ENCODE assay signal across 8 mouse cellular contexts in the genomic region with DNA sequence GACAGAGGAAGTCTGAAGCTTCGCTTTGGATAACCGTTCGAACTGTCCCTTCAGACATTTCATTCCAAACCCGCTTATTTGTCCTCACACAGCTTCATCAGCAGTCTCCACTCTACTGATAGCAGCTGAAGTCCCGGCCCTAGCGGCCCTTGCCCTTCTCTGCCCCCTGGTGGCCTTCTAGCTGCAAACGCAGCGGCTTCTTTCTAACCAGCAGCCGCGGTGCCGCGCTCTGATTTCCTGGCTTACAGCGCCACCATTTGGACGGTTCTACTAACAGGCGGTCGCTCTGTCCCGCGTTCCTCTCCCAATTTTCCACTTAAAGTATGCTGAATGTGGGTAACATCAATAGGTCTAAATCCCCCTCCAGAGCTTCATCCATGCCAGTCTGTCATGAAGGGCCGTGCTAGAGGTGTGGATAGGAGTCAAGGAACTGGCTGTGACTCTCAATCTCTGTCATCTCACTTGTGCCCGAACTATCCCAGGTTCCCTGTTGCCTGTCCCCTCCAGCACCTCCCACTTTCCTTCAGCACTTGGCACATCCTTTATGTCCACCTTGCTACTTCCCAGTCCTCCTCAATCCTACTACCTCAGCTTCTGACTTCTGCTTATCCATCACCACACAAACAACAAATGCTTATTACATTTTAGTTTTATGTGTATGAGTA. TPM values are rescaled to one million over a fixed set of nuclear protein-coding genes. Genes with fewer than 3 reads are reported as not detected.
DNase-seq lines count a peak whose midpoint lies in the region; ATAC-seq lines count a peak whose summit lies in the region.

No protein-coding gene starts in this region.

- no peak overlapping the region for H3K4me2 ChIP-seq in forebrain, embryonic 11.5 days (ENCODE audit: low read depth, low read length, severe bottlenecking)
- H3K4me2 ChIP-seq in heart, embryonic 16.5 days (ENCODE audit: low read depth, low read length) = no peak overlapping the region
- H3K4me2 ChIP-seq in liver, embryonic 13.5 days = no peak overlapping the region
- H3K4me2 ChIP-seq in neural tube, embryonic 11.5 days (ENCODE audit: low read depth) = no peak overlapping the region
- no peak overlapping the region for H3K4me2 ChIP-seq in stomach, embryonic 16.5 days (ENCODE audit: low read depth, low read length)

- no peaks in the 10 kb centered on the region for H3K9me3 ChIP-seq in forebrain, embryonic 11.5 days (ENCODE audit: control insufficient read depth, low read length)
- H3K9me3 ChIP-seq in heart, embryonic 16.5 days (replicated peaks; ENCODE audit: control insufficient read depth, low read length) = no peaks in the 10 kb centered on the region
- no peaks in the 10 kb centered on the region for H3K9me3 ChIP-seq in liver, embryonic 13.5 days (replicated peaks)
- H3K9me3 ChIP-seq in neural tube, embryonic 11.5 days (ENCODE audit: control insufficient read depth, low read length) = no peaks in the 10 kb centered on the region
- H3K9me3 ChIP-seq in stomach, embryonic 16.5 days (replicated peaks; ENCODE audit: control insufficient read depth, low read length) = no peaks in the 10 kb centered on the region

- WGBS in forebrain, embryonic 11.5 days = 5% methylated on average over 20 of the region's 20 CpGs
- WGBS in heart, embryonic 16.5 days = 3% methylated on average over 20 of the region's 20 CpGs
- 3% methylated on average over 20 of the region's 20 CpGs for WGBS in liver, embryonic 13.5 days (ENCODE audit: insufficient replicate concordance)
- 7% methylated on average over 20 of the region's 20 CpGs for WGBS in neural tube, embryonic 11.5 days
- 3% methylated on average over 20 of the region's 20 CpGs for WGBS in stomach, embryonic 16.5 days

- H3K9ac ChIP-seq in forebrain, embryonic 11.5 days (ENCODE audit: low read length) = no peak overlapping the region
- no peak overlapping the region for H3K9ac ChIP-seq in heart, embryonic 16.5 days (ENCODE audit: low read length)
- H3K9ac ChIP-seq in liver, embryonic 13.5 days = no peak overlapping the region
- H3K9ac ChIP-seq in neural tube, embryonic 11.5 days (ENCODE audit: low read length) = no peak overlapping the region; the same call in 1 of the 2 replicates
- no peak overlapping the region for H3K9ac ChIP-seq in stomach, embryonic 16.5 days (ENCODE audit: low read length)

- no peaks in the 10 kb centered on the region; the same call in 1 of the 2 replicates for H3K4me1 ChIP-seq in forebrain, embryonic 11.5 days (replicated peaks; ENCODE audit: control insufficient read depth, insufficient read depth, low read length)
- peaks cover 4% of the 10 kb centered on the region for H3K4me1 ChIP-seq in heart, embryonic 16.5 days (ENCODE audit: control insufficient read depth, insufficient read depth, low read length)
- H3K4me1 ChIP-seq in liver, embryonic 13.5 days (replicated peaks) = peaks cover 30% of the 10 kb centered on the region
- H3K4me1 ChIP-seq in neural tube, embryonic 11.5 days (ENCODE audit: control insufficient read depth, insufficient read depth, low read length) = no peaks in the 10 kb centered on the region
- H3K4me1 ChIP-seq in stomach, embryonic 16.5 days (ENCODE audit: control insufficient read depth, insufficient read depth, low read length) = peaks cover 9% of the 10 kb centered on the region; the same call in 1 of the 2 replicates

- H3K27ac ChIP-seq in forebrain, embryonic 11.5 days (ENCODE audit: low read depth, low read length) = no peak overlapping the region
- H3K27ac ChIP-seq in heart, embryonic 16.5 days (ENCODE audit: low read length) = no peak overlapping the region
- H3K27ac ChIP-seq in liver, embryonic 13.5 days = no peak overlapping the region
- no peak overlapping the region for H3K27ac ChIP-seq in neural tube, embryonic 11.5 days (ENCODE audit: low read depth, low read length)
- H3K27ac ChIP-seq in stomach, embryonic 16.5 days (ENCODE audit: low read length) = no peak overlapping the region

- H3K36me3 ChIP-seq in forebrain, embryonic 11.5 days (ENCODE audit: control insufficient read depth, insufficient read depth, low read length) = no peaks in the 10 kb centered on the region
- H3K36me3 ChIP-seq in heart, embryonic 16.5 days (ENCODE audit: control insufficient read depth, insufficient read depth) = no peaks in the 10 kb centered on the region
- H3K36me3 ChIP-seq in liver, embryonic 13.5 days = no peaks in the 10 kb centered on the region
- no peaks in the 10 kb centered on the region for H3K36me3 ChIP-seq in neural tube, embryonic 11.5 days (ENCODE audit: control insufficient read depth, insufficient read depth, low read length)
- H3K36me3 ChIP-seq in stomach, embryonic 16.5 days (ENCODE audit: control insufficient read depth, insufficient read depth, low read length) = no peaks in the 10 kb centered on the region

- DNase-seq in CD8-positive naive resting alpha-beta T cell, adult 2 months (ENCODE audit: low read depth in 2 of 2, low spot score in 2 of 2) = peak; percentile 87 to 92
- DNase-seq in c-Kit-positive CD71-negative TER-119-negative erythroid progenitor cells, embryonic 14.5 days (ENCODE audit: low read depth) = peak; percentile 90
- DNase-seq in forebrain, embryonic 11.5 days (ENCODE audit: low spot score) = peak; percentile 97
- peak; percentile 93 to 97 for DNase-seq in kidney, postnatal 25 days
- peak; percentile 80 for DNase-seq in liver, embryonic 13.5 days
- peak; percentile 93 for DNase-seq in neural tube, embryonic 11.5 days (ENCODE audit: low spot score)

- H3K27me3 ChIP-seq in forebrain, embryonic 11.5 days (ENCODE audit: control insufficient read depth, insufficient read depth, low read length) = peaks cover 3% of the 10 kb centered on the region; the same call in 1 of the 2 replicates
- no peaks in the 10 kb centered on the region; the same call in 1 of the 2 replicates for H3K27me3 ChIP-seq in heart, embryonic 16.5 days (ENCODE audit: control insufficient read depth, insufficient read depth, low read length)
- H3K27me3 ChIP-seq in liver, embryonic 13.5 days = peaks cover 20% of the 10 kb centered on the region
- no peaks in the 10 kb centered on the region for H3K27me3 ChIP-seq in neural tube, embryonic 11.5 days (ENCODE audit: control insufficient read depth, insufficient read depth, low read length)
- no peaks in the 10 kb centered on the region for H3K27me3 ChIP-seq in stomach, embryonic 16.5 days (ENCODE audit: control insufficient read depth, insufficient read depth, low read length)

- peak; percentile 83 for ATAC-seq in forebrain, embryonic 11.5 days (replicated peaks; ENCODE audit: low FRiP score)
- peak; percentile 60 for ATAC-seq in heart, embryonic 16.5 days (replicated peaks; ENCODE audit: extremely low read depth, insufficient read depth, low FRiP score)
- peak; percentile 72 for ATAC-seq in liver, embryonic 13.5 days (ENCODE audit: low read depth)
- ATAC-seq in neural tube, embryonic 11.5 days (ENCODE audit: insufficient read depth, low FRiP score, low TSS enrichment) = peak; percentile 61; the same call in 1 of the 2 replicates
- peak; percentile 79 for ATAC-seq in stomach, embryonic 16.5 days (ENCODE audit: insufficient read depth, low FRiP score)

- H3K4me3 ChIP-seq in forebrain, embryonic 11.5 days (ENCODE audit: low read depth, low read length) = no peak overlapping the region
- H3K4me3 ChIP-seq in heart, embryonic 16.5 days (ENCODE audit: low read length) = no peak overlapping the region
- H3K4me3 ChIP-seq in liver, embryonic 13.5 days (replicated peaks) = no peak overlapping the region
- H3K4me3 ChIP-seq in neural tube, embryonic 11.5 days (ENCODE audit: low read depth, low read length) = no peak overlapping the region
- H3K4me3 ChIP-seq in stomach, embryonic 16.5 days (replicated peaks; ENCODE audit: low read length) = no peak overlapping the region

RNA-seq across cellular contexts. Expression of gene Eif4b, which starts 7.8 kb away (rescaled TPM):
- polyA plus RNA-seq in forebrain, embryonic 11.5 days (2014; fragmentation: Nextera tagmentation; extraction: Ambion mirVana) = 122 and 129 TPM in 2 replicates
- 71.5 and 75.0 TPM in 2 replicates for polyA plus RNA-seq in heart, embryonic 16.5 days (2015; fragmentation: Nextera tagmentation; extraction: Ambion mirVana)
- 67.5 and 79.6 TPM in 2 replicates for polyA plus RNA-seq in liver, embryonic 13.5 days (2015; fragmentation: Nextera tagmentation; extraction: Ambion mirVana)
- 113 and 121 TPM in 2 replicates for polyA plus RNA-seq in neural tube, embryonic 11.5 days (2014; fragmentation: Nextera tagmentation; extraction: Ambion mirVana)
- 108 and 122 TPM in 2 replicates for polyA plus RNA-seq in stomach, embryonic 16.5 days (2015; fragmentation: Nextera tagmentation; extraction: Ambion mirVana)

RNA-seq across cellular contexts. Expression of gene Tns2, which starts 34.4 kb away (rescaled TPM):
- polyA plus RNA-seq in forebrain, embryonic 11.5 days (2014; fragmentation: Nextera tagmentation; extraction: Ambion mirVana) = 8.8 and 10.5 TPM in 2 replicates
- polyA plus RNA-seq in heart, embryonic 16.5 days (2015; fragmentation: Nextera tagmentation; extraction: Ambion mirVana) = 33.2 and 35.1 TPM in 2 replicates
- 4.4 and 5.0 TPM in 2 replicates for polyA plus RNA-seq in liver, embryonic 13.5 days (2015; fragmentation: Nextera tagmentation; extraction: Ambion mirVana)
- polyA plus RNA-seq in neural tube, embryonic 11.5 days (2014; fragmentation: Nextera tagmentation; extraction: Ambion mirVana) = 11.4 and 13.2 TPM in 2 replicates
- 41.2 and 43.0 TPM in 2 replicates for polyA plus RNA-seq in stomach, embryonic 16.5 days (2015; fragmentation: Nextera tagmentation; extraction: Ambion mirVana)

RNA-seq across cellular contexts. Expression of gene Krt18, which starts 37.8 kb away (rescaled TPM):
- polyA plus RNA-seq in forebrain, embryonic 11.5 days (2014; fragmentation: Nextera tagmentation; extraction: Ambion mirVana) = 12.0 and 13.6 TPM in 2 replicates
- 127 and 215 TPM in 2 replicates for polyA plus RNA-seq in heart, embryonic 16.5 days (2015; fragmentation: Nextera tagmentation; extraction: Ambion mirVana)
- polyA plus RNA-seq in liver, embryonic 13.5 days (2015; fragmentation: Nextera tagmentation; extraction: Ambion mirVana) = 81.8 and 85.0 TPM in 2 replicates
- polyA plus RNA-seq in neural tube, embryonic 11.5 days (2014; fragmentation: Nextera tagmentation; extraction: Ambion mirVana) = 8.1 and 10.1 TPM in 2 replicates
- polyA plus RNA-seq in stomach, embryonic 16.5 days (2015; fragmentation: Nextera tagmentation; extraction: Ambion mirVana) = 550 and 609 TPM in 2 replicates
